Mouse (Mus musculus) limb, embryonic 12.5 days (tissue): ENCODE data around the gene Hsp90ab1. TPM values are rescaled to one million over a fixed set of nuclear protein-coding genes. Genes with fewer than 3 reads are reported as not detected.

Source experiments
- ATAC-seq: fragments of 200-750 bp; cut with Nextera tagmentation; 2 replicates; pipeline ENCODE4 v1.8.0; 2017; ENCODE audit warnings: low read depth, moderate TSS enrichment; ENCODE audit not compliant: insufficient number of reproducible peaks, insufficient read depth, low FRiP score, low TSS enrichment
- H3K27ac ChIP-seq: fragments of 300-500 bp; sonication (generic); 2 replicates; pipeline ENCODE4 v1.5.1; 2016; ENCODE audit warnings: mild to moderate bottlenecking, moderate library complexity
- H3K27me3 ChIP-seq: fragments of 300-500 bp; sonication (generic); 2 replicates; pipeline ENCODE4 v1.6.1; 2016; ENCODE audit warnings: mild to moderate bottlenecking, moderate library complexity
- H3K36me3 ChIP-seq: fragments of 300-500 bp; sonication (generic); 2 replicates; pipeline ENCODE4 v1.6.1; 2016; ENCODE audit warnings: mild to moderate bottlenecking, moderate library complexity
- H3K4me1 ChIP-seq: fragments of 300-500 bp; sonication (generic); replicated peaks from 2 replicates; pipeline ENCODE4 v1.6.1; 2016
- H3K4me2 ChIP-seq: fragments of 300-500 bp; sonication (generic); 2 replicates; pipeline ENCODE4 v1.6.1; 2016; ENCODE audit warnings: mild to moderate bottlenecking, moderate library complexity
- H3K4me3 ChIP-seq: fragments of 300-500 bp; sonication (generic); replicated peaks from 2 replicates; pipeline ENCODE4 v1.5.1; 2016; ENCODE audit warnings: mild to moderate bottlenecking
- H3K9ac ChIP-seq: fragments of 300-500 bp; sonication (generic); replicated peaks from 2 replicates; pipeline ENCODE4 v1.6.1; 2016; ENCODE audit warnings: mild to moderate bottlenecking, moderate library complexity
- H3K9me3 ChIP-seq: fragments of 300-500 bp; sonication (generic); 2 replicates; pipeline ENCODE4 v1.6.1; 2016; ENCODE audit warnings: mild to moderate bottlenecking, moderate library complexity
- WGBS: fragments of 180-500 bp; shearing (Covaris S2); methylation state at CpG from one replicate; pipeline ENCODE4 v1.1.7; 2016; 5-methylcytosine and 5-hydroxymethylcytosine counted together
- polyA plus RNA-seq: library from polyadenylated mRNA; unstranded; fragments of >200 nt; fragmentation: Nextera tagmentation; extraction: Ambion mirVana; gene quantifications from 2 replicates; pipeline ENCODE4 v1.2.1, GENCODE M21; 2016

Gene Hsp90ab1
- polyA plus RNA-seq, 1 experiment from 2014 or later: 1,563 TPM

GRCm38 (mm10) chr17:45565103-45565502 lies 8.0 kb downstream of the Hsp90ab1 start:
- Histone ChIP-seq H3K27me3 (no peaks in the 10 kb centered on the region), H3K4me3 (peak overlapping the region; percentile 84), H3K27ac (peak overlapping the region; percentile 88), H3K36me3 (peaks cover 57% of the 10 kb centered on the region), H3K9me3 (no peaks in the 10 kb centered on the region), H3K4me1 (peaks cover 22% of the 10 kb centered on the region), H3K4me2 (peak overlapping the region; percentile 97), H3K9ac (peak overlapping the region; percentile 87)
- ATAC-seq: no peak
- 95% methylated on average over 11 of the region's 11 CpGs for WGBS

- 12% methylated on average over 18 of the region's 18 CpGs for WGBS
- Histone ChIP-seq H3K27ac (peak overlapping the region; percentile 88), H3K27me3 (no peaks in the 10 kb centered on the region), H3K9me3 (no peaks in the 10 kb centered on the region), H3K36me3 (peaks cover 54% of the 10 kb centered on the region), H3K4me2 (peak overlapping the region; percentile 97), H3K4me1 (peaks cover 18% of the 10 kb centered on the region), H3K9ac (peak overlapping the region; percentile 87), H3K4me3 (peak overlapping the region; percentile 84)
- ATAC-seq: no peak
Measured at GRCm38 (mm10) chr17:45564531-45565084, 8.5 kb downstream of the Hsp90ab1 start.

GRCm38 (mm10) chr17:45563655-45564530 lies 9.2 kb downstream of the Hsp90ab1 start, which contains the start of gene Slc35b2:
TSS of gene Slc35b2 (plus strand) at chr17:45563874.
- Histone ChIP-seq H3K4me2 (peak within 1 kb of the TSS; percentile 97), H3K9me3 (no peaks in the 10 kb centered on the region), H3K9ac (peak within 1 kb of the TSS; percentile 87), H3K27me3 (no peaks in the 10 kb centered on the region), H3K4me1 (peaks cover 18% of the 10 kb centered on the region), H3K4me3 (peak within 1 kb of the TSS; percentile 84), H3K27ac (peak within 1 kb of the TSS; percentile 88), H3K36me3 (peaks cover 47% of the 10 kb centered on the region)
- peak; percentile 84 for ATAC-seq
- WGBS: 1% methylated on average over 61 of the region's 61 CpGs

- Histone ChIP-seq H3K9ac (no peak overlapping the region), H3K9me3 (no peaks in the 10 kb centered on the region), H3K4me2 (peak overlapping the region; percentile 97), H3K4me1 (peaks cover 16% of the 10 kb centered on the region), H3K27me3 (peaks cover under 1% of the 10 kb centered on the region; the same call in 1 of the 2 replicates), H3K36me3 (peaks cover 40% of the 10 kb centered on the region), H3K27ac (no peak overlapping the region), H3K4me3 (no peak overlapping the region)
- no peak for ATAC-seq
- WGBS: 77% methylated on average over 12 of the region's 12 CpGs
Measured at GRCm38 (mm10) chr17:45563216-45563615, 9.9 kb downstream of the Hsp90ab1 start.

- H3K27ac ChIP-seq: no peak overlapping the region
- peaks cover 25% of the 10 kb centered on the region for H3K27me3 ChIP-seq
- no peak overlapping the region for H3K9ac ChIP-seq
- H3K9me3 ChIP-seq: no peaks in the 10 kb centered on the region
- 86% methylated on average over 15 of the region's 15 CpGs for WGBS
- H3K4me2 ChIP-seq: no peak overlapping the region
- peaks cover 32% of the 10 kb centered on the region for H3K4me1 ChIP-seq
- ATAC-seq: no peak
- H3K36me3 ChIP-seq: peaks cover 7% of the 10 kb centered on the region; the same call in 1 of the 2 replicates
- no peak overlapping the region for H3K4me3 ChIP-seq
Measured at GRCm38 (mm10) chr17:45559732-45560525, 13.1 kb downstream of the Hsp90ab1 start.

- WGBS: 71% methylated on average over 16 of the region's 16 CpGs
- Histone ChIP-seq H3K4me3 (no peak overlapping the region), H3K27ac (no peak overlapping the region)
Measured at GRCm38 (mm10) chr17:45557998-45558862, 14.8 kb downstream of the Hsp90ab1 start.

GRCm38 (mm10) chr17:45557246-45557824 lies 15.7 kb downstream of the Hsp90ab1 start:
- 0 out of 2 replicates have a peak, but pooled peaks cover 6% of the 10 kb centered on the region for H3K36me3 ChIP-seq
- H3K4me1 ChIP-seq: peaks cover 26% of the 10 kb centered on the region
- H3K9me3 ChIP-seq: no peaks in the 10 kb centered on the region
- H3K4me3 ChIP-seq: no peak overlapping the region
- H3K27ac ChIP-seq: no peak overlapping the region
- H3K4me2 ChIP-seq: peak overlapping the region; percentile 94
- 72% methylated on average over 7 of the region's 7 CpGs for WGBS
- ATAC-seq: no peak
- H3K27me3 ChIP-seq: peaks cover 32% of the 10 kb centered on the region
- H3K9ac ChIP-seq: peak overlapping the region; percentile 34; the same call in 1 of the 2 replicates

More at GRCm38 (mm10) chr17:45557998-45558862, 14.8 kb downstream of the Hsp90ab1 start:
- H3K9ac ChIP-seq: peak overlapping the region; percentile 34; the same call in 1 of the 2 replicates
- 0 out of 2 replicates have a peak overlapping the region, but pooled peaks have one; percentile 94 for H3K4me2 ChIP-seq
- no peak for ATAC-seq
- 0 out of 2 replicates have a peak, but pooled peaks cover 6% of the 10 kb centered on the region for H3K36me3 ChIP-seq
- no peaks in the 10 kb centered on the region for H3K9me3 ChIP-seq
- peaks cover 32% of the 10 kb centered on the region for H3K27me3 ChIP-seq
- peaks cover 26% of the 10 kb centered on the region for H3K4me1 ChIP-seq

GRCm38 (mm10) chr17:45556514-45557245 lies 16.4 kb downstream of the Hsp90ab1 start:
- Histone ChIP-seq H3K36me3 (0 out of 2 replicates have a peak, but pooled peaks cover 6% of the 10 kb centered on the region), H3K27me3 (peaks cover 32% of the 10 kb centered on the region), H3K27ac (no peak overlapping the region), H3K4me1 (peaks cover 29% of the 10 kb centered on the region), H3K4me3 (peak overlapping the region; percentile 58), H3K4me2 (peak overlapping the region; percentile 94), H3K9ac (0 out of 2 replicates have a peak overlapping the region, but pooled peaks have one; percentile 34), H3K9me3 (no peaks in the 10 kb centered on the region)
- ATAC-seq: no peak
- WGBS: 77% methylated on average over 3 of the region's 3 CpGs

GRCm38 (mm10) chr17:45556107-45556489 lies 17.0 kb downstream of the Hsp90ab1 start:
- Histone ChIP-seq H3K27ac (no peak overlapping the region), H3K9me3 (no peaks in the 10 kb centered on the region), H3K9ac (peak overlapping the region; percentile 72), H3K4me2 (peak overlapping the region; percentile 94), H3K4me3 (peak overlapping the region; percentile 58), H3K27me3 (peaks cover 37% of the 10 kb centered on the region), H3K4me1 (peaks cover 29% of the 10 kb centered on the region), H3K36me3 (0 out of 2 replicates have a peak, but pooled peaks cover 6% of the 10 kb centered on the region)
- ATAC-seq: no peak
- WGBS: 4% methylated on average over 14 of the region's 14 CpGs
